Mouse (Mus musculus) neutrophil, adult 65 days (primary cell): Measurements from ENCODE around the gene Prcp. TPM values are rescaled to one million over a fixed set of nuclear protein-coding genes. Genes with fewer than 3 reads are reported as not detected.

Experiments
- total RNA-seq: library from RNA; stranded (reverse); gene quantifications from 2 replicates; pipeline ENCODE4 v1.2.4, GENCODE M21; 2023

Gene Prcp
- 21.6 and 21.7 TPM in 2 replicates for total RNA-seq

GRCm38 (mm10) chr7:92874116-92874675 lies at the start of gene Prcp, which contains the start of gene Ddias:
Gene Prcp, plus strand, starts transcription at chr7:92874470.
Gene Ddias, minus strand, starts transcription at chr7:92874247.

Other genes with a start within 250 kb of the Prcp start
- 0.36 and 1.1 TPM in 2 replicates for gene Ankrd42, start 237.3 kb upstream of the Prcp start, total RNA-seq
- gene Pcf11, start 204.5 kb upstream of the Prcp start, total RNA-seq, result 174 and 187 TPM in 2 replicates
- gene Rab30, start 132.9 kb upstream of the Prcp start, total RNA-seq, result not detected in 2 replicates
- gene Ddias, start 223 bp upstream of the Prcp start, total RNA-seq, result 4.9 and 6.0 TPM in 2 replicates
- gene Fam181b, start 205.4 kb downstream of the Prcp start, total RNA-seq, result not detected in 2 replicates